Mouse (Mus musculus): Measurements from ENCODE around the gene Zbtb7b.

Zbtb7b gene

DNA sequence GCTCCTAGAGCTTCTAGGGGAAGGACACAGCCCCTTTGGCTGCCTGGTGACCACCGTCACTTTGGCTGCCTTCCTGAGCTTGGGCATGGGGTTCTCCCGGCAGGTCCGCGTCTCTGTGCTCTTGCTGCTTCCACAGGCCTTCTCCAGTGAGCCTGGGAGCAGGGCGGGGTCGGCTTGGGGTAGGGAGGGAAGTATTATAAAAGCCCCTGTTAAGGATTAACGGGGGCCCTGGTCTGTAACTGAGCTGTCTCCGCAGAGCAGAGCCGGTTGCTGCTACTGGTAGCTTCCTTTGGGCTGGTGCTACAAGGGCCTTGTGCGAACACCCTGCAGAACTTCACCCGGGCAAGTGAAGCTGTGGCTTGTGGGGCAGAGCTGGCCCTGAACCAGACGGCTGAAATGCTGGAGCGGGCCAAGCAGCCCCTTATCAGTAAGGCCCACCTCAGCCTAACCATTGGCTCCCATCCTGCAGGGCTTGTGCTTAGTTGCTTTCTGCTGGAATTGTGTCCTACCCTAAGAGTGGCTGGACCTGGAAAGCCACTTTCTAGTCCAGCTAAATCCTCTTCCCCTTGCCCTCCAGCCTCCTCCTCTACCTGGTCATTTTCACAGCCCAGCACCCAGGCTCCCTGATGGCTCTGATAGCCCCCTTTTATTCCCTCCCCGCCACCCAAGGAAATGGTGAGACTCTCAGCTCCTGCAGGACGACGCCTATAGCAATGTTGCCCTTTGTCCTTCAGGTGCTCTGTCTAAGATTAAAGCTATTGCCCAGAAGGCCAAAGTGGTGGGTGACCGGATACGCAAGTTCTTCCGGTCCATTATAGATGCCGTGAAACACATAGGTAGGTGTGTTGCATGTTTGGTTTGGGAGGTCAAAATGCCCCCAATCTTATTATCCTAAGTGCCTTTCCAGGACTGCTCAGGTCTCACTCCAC lies 28.8 kb downstream of the Zbtb7b start:
- DNase-seq (ENCODE audit: low spot score) = no peak

DNA sequence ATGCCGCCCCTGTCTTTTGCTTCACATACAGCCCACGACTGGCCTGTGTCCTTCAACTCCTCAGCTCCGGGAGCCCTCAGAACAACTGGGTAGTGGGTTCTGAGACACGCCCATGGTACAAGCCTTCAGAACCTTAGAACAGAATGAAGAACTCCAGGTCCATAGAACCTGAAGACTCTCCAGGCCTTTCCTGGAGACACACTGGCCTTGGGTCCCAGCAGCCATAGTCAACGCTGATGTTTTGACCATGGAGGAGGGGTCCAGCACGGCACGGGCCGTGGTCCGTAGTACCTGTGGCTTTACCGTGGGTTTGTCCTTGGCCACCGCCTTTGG lies 29.5 kb downstream of the Zbtb7b start, which contains the start of gene Dcst1:
TSS of gene Dcst1 (minus strand) at position 101 of the 333 bp plus-strand sequence.
- no peak for DNase-seq (ENCODE audit: low spot score)

DNA sequence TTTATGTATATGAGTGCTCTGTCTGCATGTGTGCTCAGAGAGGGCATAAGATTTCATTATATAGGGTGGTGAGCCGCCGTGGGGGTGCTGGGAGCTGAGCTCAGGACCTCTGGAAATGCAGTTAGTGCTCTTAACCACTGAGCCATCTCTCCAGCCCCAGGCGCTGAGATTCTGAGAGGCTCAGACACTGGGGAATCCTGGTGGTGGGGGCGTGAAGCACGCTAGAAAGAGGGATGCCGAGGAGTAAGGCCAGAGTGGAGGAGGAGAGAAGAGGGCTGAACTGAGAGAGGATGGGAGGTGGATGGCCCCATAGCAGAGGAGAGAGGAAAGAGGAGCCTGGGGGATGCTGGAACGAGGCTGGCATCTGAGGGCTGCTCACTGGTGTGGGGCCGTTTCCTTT lies 29.9 kb downstream of the Zbtb7b start:
- DNase-seq (ENCODE audit: low spot score) = no peak

DNA sequence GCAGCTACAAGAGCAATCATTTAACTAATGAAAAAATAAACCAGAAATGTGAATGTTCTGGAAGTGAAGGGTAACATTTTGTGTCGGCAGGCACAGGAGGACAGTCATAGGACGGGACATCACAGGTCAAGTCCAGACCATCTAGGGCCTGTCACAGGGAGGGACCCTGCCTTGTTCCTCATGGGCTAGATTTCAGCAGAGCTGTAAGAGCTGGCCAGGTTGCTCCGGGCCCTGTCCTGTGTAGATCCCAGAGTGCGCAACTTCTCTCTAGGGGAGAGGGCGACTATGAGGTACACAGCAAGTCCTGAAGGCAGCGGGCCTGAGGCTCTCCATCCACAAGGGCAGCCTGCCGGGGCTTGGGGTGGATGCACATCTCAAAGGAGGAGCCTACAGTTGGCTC lies 32.9 kb downstream of the Zbtb7b start, which contains the start of gene Dcst2:
TSS of gene Dcst2 (plus strand) at position 301 of the 400 bp plus-strand sequence.
- no peak for DNase-seq (ENCODE audit: low spot score)

DNA sequence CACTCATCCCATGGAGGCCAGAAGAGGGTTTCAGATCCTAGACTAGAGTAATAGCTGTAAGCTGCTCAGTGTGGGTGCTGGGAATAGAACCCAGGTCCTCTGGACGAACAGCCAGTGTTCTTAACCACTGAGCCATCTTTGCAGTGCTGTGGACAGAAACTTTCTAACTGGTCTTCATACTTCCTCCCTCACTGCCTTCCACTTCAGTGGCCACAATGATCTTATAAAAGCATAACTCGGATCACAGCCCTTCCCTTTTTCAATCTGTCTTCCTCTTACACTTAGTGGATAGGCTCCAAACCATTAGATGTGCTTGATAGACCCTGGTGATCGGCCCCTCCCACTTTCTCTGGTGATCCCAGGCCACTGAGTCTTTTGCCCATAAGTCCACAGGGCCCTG lies 34.3 kb downstream of the Zbtb7b start:
- no peak for DNase-seq (ENCODE audit: low spot score)

DNA sequence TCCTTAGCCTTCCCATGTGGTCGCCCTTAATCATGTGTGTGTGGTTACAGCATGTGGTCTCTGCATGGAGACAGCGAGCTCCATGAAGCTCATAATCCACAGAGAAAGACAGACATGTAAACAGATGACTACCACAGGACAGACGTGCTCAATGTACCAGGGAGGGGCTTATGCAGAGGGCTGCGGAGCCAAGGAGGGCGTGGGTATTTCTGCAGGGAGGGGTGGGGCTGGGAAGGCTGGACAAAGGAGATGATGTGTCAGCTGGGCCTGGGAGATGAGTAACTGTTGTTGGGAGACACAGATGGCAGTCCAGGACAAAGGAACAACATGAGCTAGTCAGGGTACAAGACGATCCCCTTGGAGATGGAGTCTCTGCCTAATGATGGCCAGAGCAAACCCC lies 34.9 kb downstream of the Zbtb7b start:
- no peak for DNase-seq (ENCODE audit: low spot score)

DNA sequence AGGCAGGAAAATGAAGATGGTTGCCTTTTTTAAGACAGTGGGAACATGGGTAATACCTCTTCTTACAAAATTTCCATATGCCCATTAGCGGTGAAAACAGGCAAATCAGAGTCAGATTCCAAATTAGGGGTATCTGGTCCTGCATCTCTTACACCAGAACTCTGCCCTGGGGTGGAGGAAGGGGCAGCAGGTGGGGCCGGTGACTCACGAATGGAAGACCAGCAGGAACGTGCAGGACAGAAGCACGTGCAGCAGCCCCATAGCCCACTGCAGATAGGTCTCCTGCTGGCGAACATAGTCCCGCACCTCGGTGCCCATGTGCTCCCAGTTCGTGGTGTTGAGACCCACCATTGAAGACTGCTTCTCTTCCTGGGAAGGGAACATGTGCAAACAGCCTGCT lies 38.5 kb downstream of the Zbtb7b start:
- DNase-seq (ENCODE audit: low spot score) = no peak

DNA sequence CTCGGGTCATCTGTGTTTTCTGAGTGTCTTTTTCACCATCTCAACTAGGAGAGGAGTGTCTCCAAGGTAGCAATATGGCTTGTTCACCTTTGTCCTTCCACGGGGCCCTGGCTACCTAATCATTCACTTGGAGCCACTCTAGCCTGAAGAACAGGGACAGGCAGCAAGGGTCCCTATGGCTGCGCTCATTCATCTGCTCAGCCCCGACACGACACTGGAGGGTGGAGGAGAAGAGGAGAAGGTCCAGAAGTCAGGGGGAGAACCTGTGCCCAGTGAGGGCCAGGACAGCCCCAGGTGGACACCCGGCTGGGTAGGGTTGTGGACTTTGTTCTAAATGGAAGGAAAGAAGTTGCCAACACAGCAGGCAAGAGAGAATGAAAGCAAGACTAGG lies 39.1 kb downstream of the Zbtb7b start:
- no peak for DNase-seq (ENCODE audit: low spot score)

DNA sequence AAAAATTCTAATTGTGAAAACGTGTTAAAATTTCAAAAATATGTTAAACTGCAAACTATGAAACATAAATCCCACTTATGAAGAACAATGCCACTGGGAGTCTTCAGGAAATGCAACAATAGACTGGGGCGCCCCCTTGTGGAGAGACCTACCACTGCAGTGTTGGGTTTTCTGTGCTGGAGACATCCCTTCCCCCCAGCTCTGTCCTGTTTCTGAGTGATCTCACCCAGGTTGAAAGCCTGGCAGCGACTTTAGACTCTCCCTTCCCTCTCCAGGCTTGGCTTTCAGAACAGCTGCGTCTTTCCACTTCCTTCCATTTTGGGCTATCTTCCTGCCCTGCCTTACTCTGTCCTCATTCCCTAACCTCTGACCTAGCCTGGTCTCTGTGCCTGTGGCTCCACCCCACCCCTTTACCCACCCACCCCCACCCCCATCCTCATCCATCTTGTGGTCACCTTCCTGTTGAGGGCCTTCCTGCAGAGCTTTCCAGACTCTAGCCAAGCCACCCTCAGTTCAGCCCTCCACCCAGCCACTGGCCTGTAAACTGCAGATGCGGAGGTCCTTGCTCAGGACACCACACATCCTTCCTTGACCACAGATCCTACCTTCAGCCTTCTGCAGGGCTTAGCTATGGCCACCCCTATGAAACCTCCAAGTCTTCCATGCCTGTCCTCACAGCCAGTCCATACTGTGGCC lies 39.6 kb downstream of the Zbtb7b start:
- peak; percentile 43 for DNase-seq (ENCODE audit: low spot score)

DNA sequence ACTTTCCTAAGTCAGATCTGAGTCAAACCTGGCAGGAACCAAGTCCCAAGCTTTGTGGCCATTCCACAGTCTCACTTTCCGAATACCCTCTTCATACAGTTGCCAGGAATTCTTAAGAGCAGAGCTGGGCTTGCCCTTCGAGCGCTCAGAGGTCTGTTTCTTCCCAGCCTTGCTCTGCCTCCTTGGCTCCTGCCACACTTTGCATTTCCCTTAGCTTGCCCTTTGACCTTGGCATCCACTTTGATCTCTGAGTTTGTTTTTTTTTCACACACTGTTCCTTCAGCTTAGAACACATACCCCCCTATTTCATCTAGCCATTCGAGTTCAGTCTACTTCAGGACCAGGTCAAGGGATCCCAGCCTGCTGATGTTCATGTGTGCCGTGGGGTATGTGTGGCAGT lies 43.3 kb downstream of the Zbtb7b start:
- no peak for DNase-seq (ENCODE audit: low spot score)

DNA sequence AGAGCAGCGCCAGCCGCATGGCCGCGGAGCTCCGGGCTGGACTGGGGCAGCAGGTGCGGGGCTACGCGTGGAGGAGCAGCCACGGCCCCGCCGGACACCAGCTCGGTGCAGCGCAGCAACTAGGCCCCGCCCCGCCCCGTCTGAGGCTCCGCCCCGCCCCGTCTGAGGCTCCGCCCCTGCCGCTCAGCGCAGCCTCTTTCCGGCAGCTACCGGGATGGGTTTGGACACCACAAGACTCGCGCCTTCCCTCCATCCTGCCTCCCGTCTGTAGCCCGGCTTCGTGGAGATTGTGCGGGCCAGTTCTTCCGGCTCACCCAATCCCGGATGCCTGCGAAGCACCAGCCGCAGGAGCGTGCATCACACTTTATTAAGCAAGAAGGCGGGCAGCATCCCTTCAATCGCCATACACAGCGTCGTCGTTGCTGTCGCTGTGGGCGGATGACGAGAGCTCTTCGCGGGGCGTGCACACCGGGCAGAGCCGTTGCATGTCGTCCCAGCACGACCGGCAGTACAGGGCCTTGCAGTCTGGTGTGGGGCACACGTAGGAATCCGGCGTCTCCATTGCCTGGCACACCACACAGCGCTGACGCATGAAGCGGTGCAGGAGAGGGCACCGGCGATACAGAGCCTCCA lies 44.6 kb downstream of the Zbtb7b start, which contains the start of gene Adam15:
TSS of gene Adam15 (minus strand) at position 128 of the 633 bp plus-strand sequence.
- DNase-seq (ENCODE audit: low spot score) = peak; percentile 72

DNA sequence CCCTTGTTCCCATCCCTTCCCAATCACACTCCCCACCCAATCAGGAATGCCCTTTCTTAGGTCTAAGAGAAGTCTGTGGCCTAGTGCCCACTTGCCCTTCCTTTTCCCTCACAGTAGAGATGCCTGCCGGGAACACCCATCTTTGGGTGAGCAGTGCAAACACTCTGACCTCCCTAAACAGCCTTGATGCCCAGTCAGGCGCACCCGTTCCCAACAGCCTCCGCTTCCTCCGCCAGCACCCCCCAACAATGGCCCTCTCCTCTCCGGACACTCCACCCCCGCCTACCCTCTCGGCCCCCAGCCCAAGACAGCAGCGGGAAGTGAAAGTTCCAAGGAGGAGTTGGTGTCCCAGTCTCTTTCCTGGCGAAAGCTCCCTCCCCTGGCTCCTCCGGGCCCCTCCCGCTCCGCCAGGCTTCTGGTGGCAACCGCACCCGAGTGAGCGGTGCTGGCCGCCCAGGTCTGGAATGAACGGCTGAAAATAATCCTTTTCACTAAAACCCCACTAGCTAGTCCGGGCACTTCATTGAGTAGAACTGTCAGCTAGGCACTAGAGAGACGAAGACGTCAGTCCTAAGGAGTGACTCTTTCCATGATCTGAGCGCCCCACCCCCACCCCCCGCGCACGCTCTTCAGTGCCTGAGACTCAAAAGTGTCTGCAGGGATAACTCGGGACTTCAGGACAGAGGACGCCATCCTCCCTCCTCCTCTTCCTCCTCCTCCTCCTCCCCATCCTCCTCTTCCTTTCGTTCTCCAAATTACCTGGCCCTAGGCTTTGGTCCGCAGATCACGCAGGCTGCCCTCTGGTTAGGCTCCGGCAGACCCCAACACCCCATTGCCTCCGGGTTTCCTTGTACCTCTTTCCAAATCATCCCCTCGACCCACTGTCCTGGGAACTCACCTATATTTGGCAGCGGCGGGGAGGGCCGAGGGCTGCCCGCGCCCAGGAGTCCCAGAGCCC lies 45.4 kb downstream of the Zbtb7b start:
- no peak for DNase-seq (ENCODE audit: low spot score)

DNA sequence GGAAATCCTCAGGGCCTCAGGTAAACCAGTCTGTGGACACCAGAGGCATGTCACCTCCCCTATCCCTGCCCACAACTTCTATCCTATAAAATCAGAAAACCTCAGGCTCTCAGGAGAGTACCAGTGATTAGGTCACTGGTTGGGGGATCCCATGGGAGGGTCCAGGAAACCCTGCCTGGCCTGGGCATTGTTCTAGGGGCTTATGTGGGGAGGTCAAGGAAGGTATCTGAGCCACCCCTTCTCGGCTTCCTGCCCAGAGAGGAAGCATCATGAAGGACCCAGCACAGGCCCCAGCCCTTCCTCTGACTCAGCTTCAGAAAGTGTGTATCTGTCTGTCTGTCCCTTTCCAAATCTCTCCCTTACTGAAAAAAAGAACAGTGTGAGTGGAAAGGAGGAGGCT lies 46.7 kb downstream of the Zbtb7b start:
- DNase-seq (ENCODE audit: low spot score) = no peak

DNA sequence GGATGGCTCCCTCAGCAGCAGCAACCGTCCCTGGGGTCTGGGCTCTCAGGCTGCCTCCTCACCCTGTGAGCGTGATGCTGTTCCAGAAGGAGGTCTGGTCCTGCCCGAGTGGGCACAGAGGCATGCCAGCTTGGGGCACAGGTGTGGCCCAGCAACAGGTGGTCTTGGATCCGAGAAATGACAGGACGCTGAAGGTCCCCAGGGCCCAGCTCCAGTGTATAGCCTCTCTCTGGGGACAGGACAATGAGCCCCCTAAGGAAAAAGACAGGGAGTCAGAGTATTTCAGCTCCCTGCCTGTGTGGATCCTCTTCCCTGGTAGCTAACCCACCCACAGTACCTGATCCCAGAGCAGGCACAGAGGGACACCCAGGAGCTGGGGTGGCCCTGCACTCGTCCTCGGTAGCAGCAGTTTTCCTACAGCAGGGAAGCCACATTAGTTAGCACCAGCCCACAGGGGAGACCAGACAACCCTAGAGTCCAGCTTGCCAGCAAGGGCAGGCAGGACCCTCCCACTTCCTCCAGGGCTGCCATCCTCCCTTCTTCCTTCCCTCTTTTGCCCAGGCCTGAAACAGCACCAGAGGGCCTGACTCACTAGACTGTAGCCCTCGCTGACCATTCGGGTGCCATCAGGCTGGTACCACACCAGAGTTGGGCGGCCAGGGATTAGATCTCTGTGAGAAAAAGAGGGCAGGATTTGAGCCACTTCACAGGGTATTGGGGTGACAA lies 47.6 kb downstream of the Zbtb7b start:
- DNase-seq (ENCODE audit: low spot score) = no peak

DNA sequence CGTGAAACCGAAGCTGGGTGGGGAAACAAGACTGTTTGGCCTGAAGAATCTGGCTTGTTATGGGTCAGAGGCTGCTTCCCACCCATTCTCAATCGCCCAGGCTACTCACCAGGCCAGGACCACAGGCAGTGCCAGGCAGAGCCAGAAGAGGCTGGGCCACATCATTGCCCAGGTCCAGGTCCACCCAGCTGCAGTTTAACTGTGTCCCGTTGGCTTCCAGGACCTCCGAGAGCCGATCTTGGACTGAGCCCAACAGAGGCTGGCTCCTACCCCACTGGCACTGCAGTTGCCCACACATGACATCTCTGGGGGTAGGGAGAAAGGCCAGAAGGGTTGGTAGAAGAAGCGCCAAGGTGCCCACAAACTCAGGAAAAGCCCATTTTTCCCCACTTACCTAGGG lies 51.3 kb downstream of the Zbtb7b start:
- no peak for DNase-seq (ENCODE audit: low spot score)

DNA sequence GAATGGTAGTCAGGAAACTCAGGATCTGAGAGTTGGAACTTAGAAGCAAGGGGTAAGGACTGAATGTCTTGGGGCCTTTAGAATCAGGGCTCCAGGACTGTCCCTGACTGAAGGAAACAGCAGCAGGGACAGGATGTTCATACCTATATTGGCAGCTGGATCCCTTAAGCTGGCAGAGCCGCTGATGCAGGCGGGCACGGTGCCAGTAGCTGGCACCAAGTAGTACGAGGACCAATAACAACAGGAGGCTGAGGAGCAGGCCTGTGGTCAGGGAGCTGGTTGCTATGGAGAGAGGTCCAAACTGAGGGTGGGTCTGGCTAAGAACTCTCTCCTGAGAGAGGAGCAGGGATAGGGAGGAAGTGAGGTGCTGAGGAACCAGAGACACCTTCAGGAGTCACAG lies 52.8 kb downstream of the Zbtb7b start:
- no peak for DNase-seq (ENCODE audit: low spot score)

DNA sequence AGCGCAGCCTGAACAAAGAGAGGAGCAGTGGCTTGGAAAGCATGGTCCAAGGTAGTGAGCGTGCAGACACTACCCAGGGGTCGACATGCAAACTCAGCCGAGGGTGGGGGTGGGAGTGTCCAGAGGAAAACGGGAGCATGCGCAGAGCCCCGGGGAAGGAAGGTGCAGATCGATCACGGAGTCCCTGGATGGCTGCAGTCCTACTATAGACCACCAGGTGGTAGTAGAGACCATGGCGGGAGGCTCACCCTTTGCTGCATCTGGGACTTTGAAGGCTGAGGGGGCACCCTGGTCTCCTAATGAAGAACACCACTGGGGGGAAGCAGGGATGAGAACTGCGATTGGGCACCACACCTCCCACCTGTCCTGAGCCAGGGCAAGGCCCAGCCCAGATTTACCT lies 54.1 kb downstream of the Zbtb7b start:
- peak; percentile 42 for DNase-seq (ENCODE audit: low spot score)

DNA sequence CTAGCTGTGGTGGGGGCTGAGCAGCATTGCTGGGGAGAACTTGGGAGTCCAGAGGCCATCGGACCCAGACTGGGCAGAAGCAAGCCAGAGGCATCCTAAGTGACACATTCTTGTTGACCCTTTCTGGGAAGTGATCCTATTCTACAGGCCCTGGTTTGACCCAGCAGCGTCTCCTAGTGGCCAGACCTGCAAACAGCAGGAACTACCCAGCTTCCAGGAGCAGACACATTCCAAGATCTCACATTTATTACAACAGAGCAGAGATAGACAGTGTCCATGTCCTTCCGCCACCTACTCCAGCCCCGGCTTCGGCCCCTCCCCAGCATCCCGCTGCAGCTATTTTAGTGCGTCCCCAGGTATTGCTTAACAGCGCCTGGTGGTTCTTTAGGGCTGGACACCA lies 55.2 kb downstream of the Zbtb7b start:
- DNase-seq (ENCODE audit: low spot score) = peak; percentile 36

DNA sequence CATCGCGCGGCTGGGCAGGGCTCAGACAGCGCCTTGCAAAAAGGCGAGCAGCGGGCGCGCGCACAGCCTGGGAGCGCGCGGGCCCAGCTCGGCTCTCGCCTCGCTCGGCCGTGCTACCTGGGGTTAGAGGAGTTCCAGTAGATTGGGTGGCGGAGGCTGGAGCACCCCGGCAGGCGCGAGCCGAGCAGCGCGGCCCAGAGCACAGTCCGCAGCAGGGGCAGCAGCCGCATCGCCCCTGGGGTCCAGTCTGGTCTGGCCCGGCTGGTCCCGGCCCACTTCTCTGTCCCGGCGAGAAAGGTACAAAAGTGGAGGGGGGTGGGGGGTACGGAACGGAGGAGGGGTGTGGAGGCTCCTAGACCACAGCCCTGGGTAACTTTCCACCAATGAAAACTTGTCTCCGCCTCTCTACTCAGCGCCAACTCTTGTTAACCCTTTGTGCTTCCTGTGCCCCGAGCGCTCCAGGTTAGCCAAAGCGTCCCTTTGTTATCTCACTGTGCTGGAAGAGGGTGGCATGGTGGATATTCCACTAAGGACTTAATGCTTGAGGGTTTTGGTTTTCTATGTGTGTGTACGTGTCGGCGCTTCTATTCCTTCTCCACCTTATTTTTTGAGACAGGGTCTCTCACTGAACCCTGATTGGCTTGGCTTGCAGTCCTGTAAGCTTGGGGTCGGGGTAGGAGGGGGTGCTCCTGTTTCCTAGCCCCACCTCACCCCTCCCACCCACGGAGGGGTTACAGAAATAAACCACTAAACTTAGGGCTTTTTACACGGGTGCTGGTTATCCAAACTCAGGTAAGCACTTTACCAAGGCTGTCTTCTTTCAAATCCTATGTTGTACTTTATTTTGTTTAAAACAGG lies 56.6 kb downstream of the Zbtb7b start, which contains the start of gene Efna4:
TSS of gene Efna4 (minus strand) at position 308 of the 858 bp plus-strand sequence.
- DNase-seq (ENCODE audit: low spot score) = no peak
